Mouse (Mus musculus): ENCODE measurements around the gene Scamp2.

The Scamp2 gene

GRCm38 (mm10) chr9:57550126-57550862 lies 10.4 kb upstream of the Scamp2 start:
- DNase-seq (ENCODE audit: low spot score): no peak

GRCm38 (mm10) chr9:57552139-57552887 lies 8.4 kb upstream of the Scamp2 start, which contains the start of gene Mpi:
Gene Mpi, minus strand, starts transcription at chr9:57552763.
- no peak for DNase-seq (ENCODE audit: low spot score)

GRCm38 (mm10) chr9:57553119-57553518 lies 7.6 kb upstream of the Scamp2 start:
- no peak for DNase-seq (ENCODE audit: low spot score)

- no peak for DNase-seq (ENCODE audit: low spot score)
Measured at GRCm38 (mm10) chr9:57554753-57555152, 6.0 kb upstream of the Scamp2 start.

- no peak for DNase-seq (ENCODE audit: low spot score)
Measured at GRCm38 (mm10) chr9:57557215-57557614, 3.5 kb upstream of the Scamp2 start.

GRCm38 (mm10) chr9:57558625-57559024 lies 2.1 kb upstream of the Scamp2 start:
- no peak for DNase-seq (ENCODE audit: low spot score)

GRCm38 (mm10) chr9:57559568-57559967 lies 1.2 kb upstream of the Scamp2 start:
- DNase-seq (ENCODE audit: low spot score): no peak

GRCm38 (mm10) chr9:57560263-57560662 lies 480 bp upstream of the Scamp2 start:
- no peak for DNase-seq (ENCODE audit: low spot score)

- DNase-seq (ENCODE audit: low spot score): no peak
Measured at GRCm38 (mm10) chr9:57561711-57562099, 962 bp downstream of the Scamp2 start.

GRCm38 (mm10) chr9:57562896-57563372 lies 2.2 kb downstream of the Scamp2 start:
- DNase-seq (ENCODE audit: low spot score): no peak

- DNase-seq (ENCODE audit: low spot score): no peak
Measured at GRCm38 (mm10) chr9:57564609-57565008, 3.9 kb downstream of the Scamp2 start.

GRCm38 (mm10) chr9:57565741-57566221 lies 5.0 kb downstream of the Scamp2 start:
- peak; percentile 62 for DNase-seq (ENCODE audit: low spot score)

GRCm38 (mm10) chr9:57566846-57567245 lies 6.1 kb downstream of the Scamp2 start:
- DNase-seq (ENCODE audit: low spot score): no peak

GRCm38 (mm10) chr9:57568500-57568899 lies 7.8 kb downstream of the Scamp2 start:
- DNase-seq (ENCODE audit: low spot score): no peak

GRCm38 (mm10) chr9:57574397-57574796 lies 13.7 kb downstream of the Scamp2 start:
- no peak for DNase-seq (ENCODE audit: low spot score)

- DNase-seq (ENCODE audit: low spot score): no peak
Measured at GRCm38 (mm10) chr9:57575577-57575976, 14.8 kb downstream of the Scamp2 start.

- no peak for DNase-seq (ENCODE audit: low spot score)
Measured at GRCm38 (mm10) chr9:57577144-57577849, 16.6 kb downstream of the Scamp2 start.

GRCm38 (mm10) chr9:57584991-57585390 lies 24.2 kb downstream of the Scamp2 start:
- DNase-seq (ENCODE audit: low spot score): no peak

GRCm38 (mm10) chr9:57589224-57590126 lies 28.7 kb downstream of the Scamp2 start, which contains the start of gene Ulk3:
Gene Ulk3, plus strand, starts transcription at chr9:57589452.
- DNase-seq (ENCODE audit: low spot score): no peak

GRCm38 (mm10) chr9:57590726-57591125 lies 30.0 kb downstream of the Scamp2 start:
- no peak for DNase-seq (ENCODE audit: low spot score)

GRCm38 (mm10) chr9:57593454-57594173 lies 32.9 kb downstream of the Scamp2 start:
- no peak for DNase-seq (ENCODE audit: low spot score)

Data from layer of hippocampus, adult 9-10 months (tissue).